In the genomic region with DNA sequence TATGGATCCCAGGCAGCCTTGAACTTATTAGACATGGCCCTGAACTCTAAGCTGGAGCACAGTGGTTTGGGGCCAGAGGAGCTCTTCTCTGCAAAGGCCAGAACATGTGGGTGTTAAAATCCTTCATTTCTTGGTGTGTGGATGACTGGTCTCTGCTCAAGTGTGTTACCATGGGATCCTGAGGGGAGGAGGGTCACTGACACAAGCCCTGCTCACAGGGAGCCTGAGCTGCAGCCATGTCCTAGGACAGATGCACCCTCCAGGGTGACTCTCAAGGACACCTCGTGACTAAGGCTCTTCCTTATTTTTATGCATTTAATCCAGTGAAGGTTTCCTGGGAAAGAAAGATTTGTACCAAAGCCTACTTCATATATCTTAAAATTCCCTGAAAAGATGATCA, we compare ENCODE assay signal across 23 mouse cellular contexts. TPM values are rescaled to one million over a fixed set of nuclear protein-coding genes. Genes with fewer than 3 reads are reported as not detected.
DNase-seq lines count a peak whose midpoint lies in the region; ATAC-seq and TF ChIP-seq lines count a peak whose summit lies in the region.
"Had no signal": no experiment of that assay in that cellular context is flagged by ENCODE, and none has a peak within 500 bp of the region (broad histone marks: within the 10 kb centered on the region; RNA-seq: fewer than 3 reads in every experiment).

No protein-coding gene starts in this region.

- H3K4me1 ChIP-seq in hindbrain, embryonic 14.5 days (replicated peaks; ENCODE audit: control insufficient read depth, insufficient read depth, low read length), result peaks cover 16% of the 10 kb centered on the region
- H3K4me1 ChIP-seq in hindbrain, embryonic 16.5 days (ENCODE audit: control insufficient read depth, insufficient read depth, low read depth, low read length), result peaks cover 37% of the 10 kb centered on the region
- peaks cover 50% of the 10 kb centered on the region for H3K4me1 ChIP-seq in olfactory bulb, adult 2 months (ENCODE audit: control insufficient read depth, insufficient read depth, low read length)

- ATAC-seq in hindbrain, embryonic 14.5 days (ENCODE audit: low FRiP score), result no peak
- no peak for ATAC-seq in hindbrain, embryonic 16.5 days
- ATAC-seq: CD4-positive, CD25-positive, alpha-beta regulatory T cell, adult 4 months; forebrain, embryonic 14.5 days; intestine, embryonic 15.5 days had no signal

- H3K4me3 ChIP-seq in hindbrain, embryonic 14.5 days (replicated peaks; ENCODE audit: low read length), result no peak overlapping the region
- no peak overlapping the region for H3K4me3 ChIP-seq in hindbrain, embryonic 16.5 days (ENCODE audit: low read length)
- H3K4me3 ChIP-seq in olfactory bulb, adult 2 months (ENCODE audit: insufficient read depth, low read depth, low read length), result no peak overlapping the region
- H3K4me3 ChIP-seq: heart, adult 2 months; heart, embryonic 10.5 days; heart, embryonic 13.5 days; hindbrain, embryonic 15.5 days; intestine, embryonic 15.5 days had no signal

- 77% methylated on average over 1 of the region's 1 CpGs for WGBS in hindbrain, embryonic 14.5 days
- 95% methylated on average over 1 of the region's 1 CpGs for WGBS in hindbrain, embryonic 16.5 days
- WGBS in olfactory bulb, adult 2 months, result 55% methylated on average over 1 of the region's 1 CpGs

- DNase-seq in adrenal gland, adult 2 months, result peak; percentile 54
- DNase-seq in adrenal gland, postnatal 4 days (ENCODE audit: low spot score in 2 of 2), result no peak
- no peak for DNase-seq in hindbrain, embryonic 14.5 days (ENCODE audit: low spot score)
- DNase-seq in adrenal gland, postnatal 14 days, result peak; percentile 50
- DNase-seq in spleen, adult 18-20 months, result no peak
- DNase-seq: cerebellum, adult 18-20 months; cerebellum, adult 9-10 months; cerebellum, postnatal 14 days; gastrocnemius, postnatal 10 days; gastrocnemius, postnatal 36 days; heart, adult 2 months; heart, postnatal 14 days; heart, postnatal 4 days; kidney, adult 11 months had no signal

- no peaks in the 10 kb centered on the region for H3K9me3 ChIP-seq in hindbrain, embryonic 14.5 days (ENCODE audit: control insufficient read depth, low read length)
- H3K9me3 ChIP-seq in hindbrain, embryonic 16.5 days (ENCODE audit: control insufficient read depth, low read length), result no peaks in the 10 kb centered on the region
- H3K9me3 ChIP-seq: heart, embryonic 10.5 days; heart, embryonic 13.5 days; hindbrain, embryonic 15.5 days; intestine, embryonic 15.5 days had no signal

- no peak overlapping the region for H3K27ac ChIP-seq in hindbrain, embryonic 14.5 days
- no peak overlapping the region for H3K27ac ChIP-seq in hindbrain, embryonic 16.5 days (ENCODE audit: low read depth, low read length)
- H3K27ac ChIP-seq in olfactory bulb, adult 2 months (ENCODE audit: insufficient read depth, low read depth, low read length), result peak overlapping the region; percentile 54
- H3K27ac ChIP-seq: heart, adult 2 months; heart, embryonic 10.5 days; heart, embryonic 13.5 days; hindbrain, embryonic 15.5 days; intestine, embryonic 15.5 days had no signal

- no peak for TF ChIP-seq CTCF in olfactory bulb, adult 2 months (IDR thresholded peaks at IDR 0.05; ENCODE audit: insufficient read depth, low read depth, low read length)

- H3K36me3 ChIP-seq in hindbrain, embryonic 14.5 days (replicated peaks; ENCODE audit: control insufficient read depth, insufficient read depth), result peaks cover 1% of the 10 kb centered on the region; the same call in 1 of the 2 replicates
- no peaks in the 10 kb centered on the region; the same call in none of the 2 replicates for H3K36me3 ChIP-seq in hindbrain, embryonic 16.5 days (ENCODE audit: control insufficient read depth, insufficient read depth, low read length)
- H3K36me3 ChIP-seq: hindbrain, embryonic 15.5 days; intestine, embryonic 15.5 days had no signal

- 0 out of 2 replicates have a peak overlapping the region, but pooled peaks have one; percentile 11 for H3K9ac ChIP-seq in hindbrain, embryonic 14.5 days
- H3K9ac ChIP-seq in hindbrain, embryonic 16.5 days (ENCODE audit: low read depth, low read length), result no peak overlapping the region
- H3K9ac ChIP-seq: heart, embryonic 13.5 days; hindbrain, embryonic 15.5 days; intestine, embryonic 15.5 days had no signal

- no peaks in the 10 kb centered on the region for H3K27me3 ChIP-seq in hindbrain, embryonic 14.5 days (ENCODE audit: control insufficient read depth, insufficient read depth, low read length)
- H3K27me3 ChIP-seq in hindbrain, embryonic 16.5 days (replicated peaks; ENCODE audit: control insufficient read depth, insufficient read depth, low read length), result no peaks in the 10 kb centered on the region
- H3K27me3 ChIP-seq: heart, embryonic 13.5 days; hindbrain, embryonic 15.5 days; intestine, embryonic 15.5 days had no signal

- H3K4me2 ChIP-seq in hindbrain, embryonic 14.5 days (replicated peaks), result no peak overlapping the region
- no peak overlapping the region for H3K4me2 ChIP-seq in hindbrain, embryonic 16.5 days (ENCODE audit: low read length)
- H3K4me2 ChIP-seq: heart, embryonic 13.5 days; hindbrain, embryonic 15.5 days; intestine, embryonic 15.5 days had no signal

- TF ChIP-seq POLR2A in olfactory bulb, adult 2 months (IDR thresholded peaks at IDR 0.05; ENCODE audit: insufficient read depth, low read depth, low read length), result no peak

RNA-seq across cellular contexts. Expression of a gene that starts 23.2 kb away (rescaled TPM):
- 10 to 100 TPM; 20.2 to 20.6 TPM for total RNA-seq in adrenal gland, adult 2 months (2021)
- polyA plus RNA-seq in adrenal gland, adult 2 months (2012; rRNA removed), result 64.0 and 71.3 TPM in 2 replicates
- total RNA-seq in adrenal gland, postnatal 4 days (2021), result 10 to 100 TPM; 51.6 to 53.3 TPM
- 32.9 and 36.3 TPM in 2 replicates for polyA plus RNA-seq in hindbrain, embryonic 14.5 days (2014; fragmentation: Nextera tagmentation; extraction: Ambion mirVana)
- polyA plus RNA-seq in hindbrain, embryonic 16.5 days (2015; fragmentation: Nextera tagmentation; extraction: Ambion mirVana), result 26.4 and 28.8 TPM in 2 replicates
- 25.2 and 25.8 TPM in 2 replicates for total RNA-seq in adrenal gland, postnatal 14 days (2021)
- not detected in 2 replicates for polyA plus RNA-seq in olfactory bulb, adult 2 months (2012; ENCODE audit: insufficient read depth, insufficient read length, low replicate concordance, missing spikeins)
- total RNA-seq: granulocyte monocyte progenitor cell, adult 5-6 weeks had no signal
- polyA plus RNA-seq: CD4-positive, CD25-positive, alpha-beta regulatory T cell, adult 4 months had no signal

Comparison
In these comparisons a context has a peak if more than half of its experiments do, and no peak if none do; other contexts are left out.
1. DNase-seq: peak in adrenal gland, adult 2 months (single experiment) and adrenal gland, postnatal 14 days (single experiment); none in adrenal gland, postnatal 4 days (0 of 2), hindbrain, embryonic 14.5 days (single experiment) and spleen, adult 18-20 months (0 of 2).